Mouse (Mus musculus) 3134 (cell line): ENCODE results near the gene Vmn2r69.

Experiments used
- DNase-seq: peaks from one replicate; pipeline ENCODE4 v3.0.0-alpha.2; 2011; ENCODE audit warnings: low spot score; ENCODE audit not compliant: insufficient read length; ENCODE audit errors: extremely low read depth

The Vmn2r69 gene

DNA sequence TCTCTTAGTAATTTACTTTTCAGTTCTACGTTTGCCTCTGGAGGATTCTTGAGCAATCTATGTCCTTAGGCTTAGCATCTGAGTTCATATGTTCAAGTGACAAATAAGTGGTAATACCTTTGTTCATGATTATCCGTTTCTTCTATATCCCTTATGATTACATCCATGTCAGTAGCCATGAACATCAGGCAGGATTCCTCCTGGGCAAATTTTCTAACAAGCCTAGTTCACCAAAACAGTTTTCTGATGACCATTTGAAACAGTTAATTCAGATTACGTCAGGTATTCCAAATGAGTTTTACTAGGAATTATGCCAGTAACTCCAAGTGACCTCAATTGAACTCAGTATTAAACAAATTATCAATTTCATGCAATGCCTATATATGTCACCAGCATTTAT lies at the start of gene Vmn2r69:
Gene Vmn2r69, minus strand, starts transcription at position 101 of the 400 bp plus-strand sequence.
- no peak for DNase-seq
